Mouse (Mus musculus): ENCODE data around the gene Zfp316. TPM values are rescaled to one million over a fixed set of nuclear protein-coding genes. Genes with fewer than 3 reads are reported as not detected.

Zfp316 gene
- polyA plus RNA-seq (2014; fragmentation: Nextera tagmentation; extraction: Ambion mirVana) = 5.2 and 7.0 TPM in 2 replicates

DNA sequence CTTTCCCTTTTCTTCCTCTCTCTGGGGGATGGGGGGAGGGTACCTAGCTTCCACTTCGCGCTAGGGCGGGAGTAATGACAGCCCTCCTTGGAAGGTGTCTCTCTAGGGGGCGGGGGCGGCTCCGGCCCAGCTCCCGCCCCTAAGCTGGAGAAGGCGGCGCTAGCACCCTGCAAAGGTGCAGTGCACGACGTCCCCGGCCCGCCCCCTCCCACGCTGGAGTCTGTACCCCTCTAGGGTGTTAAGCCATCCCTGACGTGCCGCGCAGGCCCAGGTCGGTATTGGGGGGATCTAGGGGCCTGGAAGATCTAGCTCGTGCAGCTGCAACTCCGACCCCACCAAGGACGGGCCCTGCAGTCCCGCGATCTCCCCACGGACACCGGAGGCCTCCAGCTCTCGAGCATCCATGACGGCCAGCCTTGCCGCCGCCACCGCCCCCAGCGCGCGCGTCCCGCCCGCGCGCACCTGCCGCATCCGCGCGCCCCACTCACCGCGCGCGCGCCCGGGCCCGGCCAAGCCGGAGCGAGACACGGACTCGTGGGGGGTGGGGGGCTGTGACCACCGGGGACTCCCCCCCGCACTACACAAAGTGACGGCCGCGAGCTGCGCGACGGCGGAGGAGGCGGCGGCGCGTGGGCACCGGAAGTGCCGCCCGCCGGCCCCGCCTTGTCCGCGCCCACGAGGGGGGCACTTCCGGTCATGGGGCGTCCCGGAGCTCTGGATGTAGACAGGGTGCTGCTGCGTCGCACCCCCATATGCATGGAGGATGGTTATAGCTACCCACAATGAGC lies at the start of gene Zfp316:
TSS of gene Zfp316 (minus strand) at position 660 of the 788 bp plus-strand sequence.
- no peaks in the 10 kb centered on the region for H3K9me3 ChIP-seq (ENCODE audit: control insufficient read depth, low read length)
- under 1% methylated on average over 76 of the region's 79 CpGs for WGBS
- H3K27me3 ChIP-seq (ENCODE audit: control insufficient read depth, insufficient read depth, low read length) = no peaks in the 10 kb centered on the region
- peak; percentile 85 for ATAC-seq (ENCODE audit: low read depth)
- H3K36me3 ChIP-seq (ENCODE audit: control insufficient read depth, insufficient read depth, low read length) = no peaks in the 10 kb centered on the region
- peak within 1 kb of the TSS; percentile 75 for H3K27ac ChIP-seq (ENCODE audit: low read depth, low read length)
- H3K4me3 ChIP-seq (ENCODE audit: low read depth, low read length) = peak within 1 kb of the TSS; percentile 77
- peak within 1 kb of the TSS; percentile 73 for H3K9ac ChIP-seq (replicated peaks; ENCODE audit: low read depth, low read length)
- peak within 1 kb of the TSS; percentile 95 for H3K4me2 ChIP-seq (ENCODE audit: low read depth, low read length)
- peaks cover 20% of the 10 kb centered on the region for H3K4me1 ChIP-seq (ENCODE audit: control insufficient read depth, insufficient read depth, low read length)

DNA sequence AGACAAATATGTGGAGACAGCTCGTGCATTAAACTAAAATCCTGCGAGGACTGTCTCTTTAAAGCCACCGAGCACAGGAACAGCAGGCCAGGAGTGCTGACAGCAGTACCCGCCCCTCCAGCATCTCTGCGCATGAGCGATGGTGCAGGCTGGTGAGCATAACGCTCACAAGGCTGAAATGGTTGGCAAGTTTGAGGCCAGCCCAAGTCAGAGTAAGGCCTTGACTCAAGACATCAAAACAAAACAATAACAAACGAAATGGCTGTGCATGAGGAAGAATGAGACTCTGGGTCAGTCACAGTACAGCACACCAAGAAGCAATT lies 47.4 kb upstream of the Zfp316 start:
- H3K36me3 ChIP-seq (ENCODE audit: control insufficient read depth, insufficient read depth, low read length) = peaks cover 29% of the 10 kb centered on the region
- no peaks in the 10 kb centered on the region for H3K9me3 ChIP-seq (ENCODE audit: control insufficient read depth, low read length)
- peaks cover 13% of the 10 kb centered on the region for H3K4me1 ChIP-seq (ENCODE audit: control insufficient read depth, insufficient read depth, low read length)
- H3K9ac ChIP-seq (replicated peaks; ENCODE audit: low read depth, low read length) = no peak overlapping the region
- ATAC-seq (ENCODE audit: low read depth) = no peak
- H3K4me3 ChIP-seq (ENCODE audit: low read depth, low read length) = no peak overlapping the region
- WGBS = 89% methylated on average over 8 of the region's 8 CpGs
- H3K27ac ChIP-seq (ENCODE audit: low read depth, low read length) = no peak overlapping the region
- H3K4me2 ChIP-seq (ENCODE audit: low read depth, low read length) = no peak overlapping the region
- no peaks in the 10 kb centered on the region for H3K27me3 ChIP-seq (ENCODE audit: control insufficient read depth, insufficient read depth, low read length)

DNA sequence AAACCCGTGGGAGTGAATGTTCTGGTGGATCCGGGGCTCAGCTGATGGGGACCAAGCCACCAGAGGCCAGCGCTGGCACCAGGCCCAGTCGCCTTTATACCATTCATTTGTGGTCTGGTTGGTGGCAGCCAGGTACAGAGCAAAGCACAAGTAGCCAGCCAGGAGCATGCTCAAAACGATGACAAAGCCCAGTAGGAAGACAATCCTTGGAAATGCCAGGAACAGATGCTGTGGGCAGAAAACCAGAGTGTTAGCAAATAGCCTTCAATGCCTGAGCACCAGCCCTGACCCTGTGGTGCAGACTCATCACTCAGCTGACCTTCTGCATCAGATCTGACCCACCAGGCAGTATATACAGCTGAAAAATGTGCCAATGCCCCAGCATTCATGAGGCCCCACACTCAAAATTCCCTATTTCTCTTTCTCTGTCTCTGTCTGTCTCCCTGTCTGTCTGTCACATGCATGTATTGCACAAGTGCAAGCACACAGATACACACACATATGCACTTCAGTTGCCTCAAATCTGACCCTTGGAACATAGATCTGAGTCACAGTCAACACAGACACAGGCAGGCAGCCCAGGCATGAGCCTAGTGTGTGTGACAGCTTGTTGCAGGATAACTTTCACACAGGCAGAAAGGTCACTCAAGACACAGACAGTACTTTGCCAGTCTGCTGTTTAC lies 46.9 kb upstream of the Zfp316 start:
- Histone ChIP-seq H3K4me3 (ENCODE audit: low read depth, low read length) (no peak overlapping the region), H3K27ac (ENCODE audit: low read depth, low read length) (no peak overlapping the region), H3K9ac (replicated peaks; ENCODE audit: low read depth, low read length) (no peak overlapping the region), H3K27me3 (ENCODE audit: control insufficient read depth, insufficient read depth, low read length) (no peaks in the 10 kb centered on the region), H3K4me1 (ENCODE audit: control insufficient read depth, insufficient read depth, low read length) (peaks cover 13% of the 10 kb centered on the region), H3K9me3 (ENCODE audit: control insufficient read depth, low read length) (no peaks in the 10 kb centered on the region), H3K36me3 (ENCODE audit: control insufficient read depth, insufficient read depth, low read length) (peaks cover 26% of the 10 kb centered on the region), H3K4me2 (ENCODE audit: low read depth, low read length) (no peak overlapping the region)
- no peak for ATAC-seq (ENCODE audit: low read depth)
- WGBS = 91% methylated on average over 5 of the region's 5 CpGs

DNA sequence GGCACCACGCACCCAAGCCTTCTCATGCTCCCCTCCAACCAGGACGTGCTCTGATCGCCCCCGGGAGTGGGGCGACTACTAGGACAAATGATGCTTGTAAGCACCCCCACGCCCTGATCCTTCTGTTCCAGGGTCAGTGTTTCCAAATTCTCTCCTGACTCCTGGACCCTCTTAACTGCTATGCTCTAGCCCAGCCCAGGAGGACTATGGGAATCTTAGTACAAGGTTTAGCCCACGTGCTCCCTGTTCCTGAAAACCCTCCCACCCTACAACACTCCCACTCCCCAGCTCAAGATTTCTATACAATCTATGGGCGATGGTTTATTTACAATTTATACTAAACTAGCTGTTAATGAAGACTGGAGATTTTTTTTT lies 45.7 kb upstream of the Zfp316 start:
- Histone ChIP-seq H3K27me3 (ENCODE audit: control insufficient read depth, insufficient read depth, low read length) (no peaks in the 10 kb centered on the region), H3K4me2 (ENCODE audit: low read depth, low read length) (peak overlapping the region; percentile 93), H3K4me1 (ENCODE audit: control insufficient read depth, insufficient read depth, low read length) (peaks cover 13% of the 10 kb centered on the region), H3K9me3 (ENCODE audit: control insufficient read depth, low read length) (no peaks in the 10 kb centered on the region), H3K27ac (ENCODE audit: low read depth, low read length) (peak overlapping the region; percentile 94), H3K4me3 (ENCODE audit: low read depth, low read length) (peak overlapping the region; percentile 88), H3K9ac (replicated peaks; ENCODE audit: low read depth, low read length) (peak overlapping the region; percentile 92; the same call in 1 of the 2 replicates), H3K36me3 (ENCODE audit: control insufficient read depth, insufficient read depth, low read length) (peaks cover 27% of the 10 kb centered on the region)
- 13% methylated on average over 8 of the region's 8 CpGs for WGBS
- peak; percentile 48 for ATAC-seq (ENCODE audit: low read depth)

DNA sequence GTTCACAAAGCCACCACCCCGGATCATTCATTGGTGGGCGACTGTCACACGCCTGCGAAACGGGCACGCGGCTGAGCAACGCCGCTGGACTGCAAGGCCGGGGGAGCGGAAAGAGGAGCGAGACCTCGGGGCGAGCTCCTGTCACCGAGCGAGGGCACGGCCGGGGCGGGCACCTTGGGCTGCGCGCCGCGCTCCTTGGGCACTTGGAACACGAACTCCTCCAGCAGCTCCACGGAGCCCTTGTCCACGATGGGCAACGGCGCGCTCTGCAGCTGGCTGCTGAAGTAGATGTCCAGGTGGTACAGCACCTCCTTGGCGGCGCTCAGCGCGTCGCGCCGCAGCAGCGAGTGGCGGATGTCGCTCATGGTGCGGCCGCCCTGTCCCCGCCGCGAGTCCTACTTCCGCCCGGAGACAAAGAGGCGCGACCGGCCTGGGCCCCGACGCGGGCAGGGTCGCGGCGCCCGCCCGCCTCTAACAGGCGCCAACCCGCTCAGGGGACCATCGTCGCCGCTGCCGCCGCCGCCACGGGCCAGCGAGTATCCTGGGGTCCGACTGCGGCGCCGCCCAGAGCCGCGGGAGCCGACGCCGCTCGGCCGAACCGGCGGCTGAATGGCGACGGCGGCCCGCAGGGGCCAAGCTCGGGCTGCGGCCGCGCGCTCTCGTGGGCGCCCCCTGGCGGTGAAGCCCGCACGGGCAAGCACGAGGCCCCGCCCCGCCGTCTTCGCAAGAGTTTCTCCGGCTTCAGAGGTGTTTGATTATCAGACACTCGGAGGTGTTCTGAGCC lies 45.1 kb upstream of the Zfp316 start, which contains the start of gene E130309D02Rik:
TSS of gene E130309D02Rik (minus strand) at position 631 of the 784 bp plus-strand sequence.
- peak within 1 kb of the TSS; percentile 88 for H3K4me3 ChIP-seq (ENCODE audit: low read depth, low read length)
- no peaks in the 10 kb centered on the region for H3K27me3 ChIP-seq (ENCODE audit: control insufficient read depth, insufficient read depth, low read length)
- peak within 1 kb of the TSS; percentile 92 for H3K9ac ChIP-seq (replicated peaks; ENCODE audit: low read depth, low read length)
- H3K4me1 ChIP-seq (ENCODE audit: control insufficient read depth, insufficient read depth, low read length) = peaks cover 13% of the 10 kb centered on the region
- peak; percentile 89 for ATAC-seq (ENCODE audit: low read depth)
- H3K36me3 ChIP-seq (ENCODE audit: control insufficient read depth, insufficient read depth, low read length) = peaks cover 32% of the 10 kb centered on the region
- WGBS = under 1% methylated on average over 101 of the region's 101 CpGs
- H3K27ac ChIP-seq (ENCODE audit: low read depth, low read length) = peak within 1 kb of the TSS; percentile 94
- no peaks in the 10 kb centered on the region for H3K9me3 ChIP-seq (ENCODE audit: control insufficient read depth, low read length)
- peak within 1 kb of the TSS; percentile 93 for H3K4me2 ChIP-seq (ENCODE audit: low read depth, low read length)

DNA sequence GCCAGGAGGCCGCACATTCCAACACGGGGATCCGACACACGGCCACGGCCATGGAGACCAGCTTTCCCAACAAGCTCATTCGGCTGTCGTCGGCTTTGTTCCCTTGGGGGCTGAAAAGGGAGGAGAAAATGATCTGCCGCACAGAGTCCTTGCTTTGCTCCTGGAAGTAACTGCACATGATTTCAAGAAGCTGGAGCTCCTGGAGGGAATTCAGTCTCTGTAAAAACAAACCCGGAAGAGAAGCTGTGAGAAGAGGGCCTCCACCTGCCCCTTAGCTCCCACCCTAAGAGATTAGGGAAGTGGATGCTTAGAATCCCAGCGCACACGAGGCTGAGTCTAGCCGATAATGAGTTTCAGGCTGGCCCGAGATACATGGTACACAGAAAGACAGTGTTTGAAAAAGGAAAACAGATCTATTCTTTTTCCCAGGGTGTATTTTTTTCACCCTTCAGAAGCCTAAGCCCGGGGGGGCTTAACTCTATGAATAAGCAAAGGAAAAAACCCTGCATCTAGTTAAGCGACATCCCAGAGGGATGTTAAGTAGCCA lies 44.4 kb upstream of the Zfp316 start:
- H3K27me3 ChIP-seq (ENCODE audit: control insufficient read depth, insufficient read depth, low read length) = no peaks in the 10 kb centered on the region
- H3K4me1 ChIP-seq (ENCODE audit: control insufficient read depth, insufficient read depth, low read length) = peaks cover 13% of the 10 kb centered on the region
- H3K4me2 ChIP-seq (ENCODE audit: low read depth, low read length) = peak overlapping the region; percentile 93
- no peaks in the 10 kb centered on the region for H3K9me3 ChIP-seq (ENCODE audit: control insufficient read depth, low read length)
- WGBS = 1% methylated on average over 16 of the region's 16 CpGs
- peak overlapping the region; percentile 94 for H3K27ac ChIP-seq (ENCODE audit: low read depth, low read length)
- no peak for ATAC-seq (ENCODE audit: low read depth)
- peaks cover 31% of the 10 kb centered on the region for H3K36me3 ChIP-seq (ENCODE audit: control insufficient read depth, insufficient read depth, low read length)
- peak overlapping the region; percentile 88 for H3K4me3 ChIP-seq (ENCODE audit: low read depth, low read length)
- peak overlapping the region; percentile 92 for H3K9ac ChIP-seq (replicated peaks; ENCODE audit: low read depth, low read length)

DNA sequence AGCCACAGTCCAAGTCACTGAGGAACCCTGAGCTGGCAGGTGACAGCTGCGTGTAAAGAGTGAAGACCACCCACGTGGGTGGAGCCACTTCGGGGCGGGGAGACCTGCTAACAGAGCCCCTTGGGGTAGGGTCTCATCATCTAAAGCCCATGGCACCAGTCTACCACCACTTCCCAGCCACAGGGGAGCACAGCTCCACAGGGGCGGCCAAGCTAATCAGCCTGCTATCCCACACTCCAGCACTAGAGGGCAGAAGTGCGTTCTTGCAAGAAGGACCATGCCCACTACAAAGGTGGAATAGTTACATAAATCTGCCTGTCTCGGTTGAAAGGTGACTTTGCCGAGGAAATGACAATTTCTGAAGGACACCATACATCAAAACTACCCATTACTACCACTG lies 42.1 kb upstream of the Zfp316 start:
- no peak overlapping the region for H3K4me3 ChIP-seq (ENCODE audit: low read depth, low read length)
- WGBS = 61% methylated on average over 8 of the region's 8 CpGs
- H3K9me3 ChIP-seq (ENCODE audit: control insufficient read depth, low read length) = no peaks in the 10 kb centered on the region
- no peak overlapping the region for H3K9ac ChIP-seq (replicated peaks; ENCODE audit: low read depth, low read length)
- ATAC-seq (ENCODE audit: low read depth) = no peak
- H3K36me3 ChIP-seq (ENCODE audit: control insufficient read depth, insufficient read depth, low read length) = peaks cover 39% of the 10 kb centered on the region
- no peak overlapping the region for H3K27ac ChIP-seq (ENCODE audit: low read depth, low read length)
- no peaks in the 10 kb centered on the region for H3K27me3 ChIP-seq (ENCODE audit: control insufficient read depth, insufficient read depth, low read length)
- H3K4me2 ChIP-seq (ENCODE audit: low read depth, low read length) = no peak overlapping the region
- peaks cover 13% of the 10 kb centered on the region for H3K4me1 ChIP-seq (ENCODE audit: control insufficient read depth, insufficient read depth, low read length)

DNA sequence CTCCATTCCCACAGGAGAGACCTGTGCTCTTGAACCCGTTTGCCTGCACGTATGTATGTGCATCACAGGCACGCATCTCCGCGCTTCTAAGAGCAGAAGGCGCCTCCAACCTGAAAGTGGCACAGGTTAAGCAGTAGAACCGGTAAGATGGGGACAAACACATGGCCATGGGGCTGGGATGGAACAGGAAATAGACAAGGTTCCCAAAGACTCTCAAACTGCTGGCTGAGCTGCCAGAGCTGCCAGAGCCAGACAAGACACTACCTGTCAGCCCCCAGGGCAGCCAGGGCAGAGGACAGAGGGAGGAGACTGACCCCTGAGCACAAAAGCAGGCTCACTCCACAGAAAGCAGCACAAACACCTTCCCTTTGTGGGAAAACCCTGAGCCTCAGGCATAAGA lies 40.1 kb upstream of the Zfp316 start:
- no peak for ATAC-seq (ENCODE audit: low read depth)
- no peak overlapping the region for H3K27ac ChIP-seq (ENCODE audit: low read depth, low read length)
- no peak overlapping the region for H3K9ac ChIP-seq (replicated peaks; ENCODE audit: low read depth, low read length)
- WGBS = 94% methylated on average over 7 of the region's 7 CpGs
- H3K4me3 ChIP-seq (ENCODE audit: low read depth, low read length) = no peak overlapping the region
- H3K4me2 ChIP-seq (ENCODE audit: low read depth, low read length) = no peak overlapping the region
- H3K27me3 ChIP-seq (ENCODE audit: control insufficient read depth, insufficient read depth, low read length) = no peaks in the 10 kb centered on the region
- no peaks in the 10 kb centered on the region for H3K9me3 ChIP-seq (ENCODE audit: control insufficient read depth, low read length)
- peaks cover 16% of the 10 kb centered on the region for H3K4me1 ChIP-seq (ENCODE audit: control insufficient read depth, insufficient read depth, low read length)
- peaks cover 54% of the 10 kb centered on the region for H3K36me3 ChIP-seq (ENCODE audit: control insufficient read depth, insufficient read depth, low read length)
